Mouse (Mus musculus) CD4-positive, CD25-positive, alpha-beta regulatory T cell, adult 2 months (primary cell): ENCODE measurements at regions not wholly inside any gene's neighbourhood (a gene's known extent, or its start where the extent isn't known, plus 50 kb on each side); places are given as distances from the start of the nearest gene placed in this dataset.
A peak's percentile ranks its signal among the peaks of the same experiment; 100 is the strongest.

ENCODE experiments used
- DNase-seq: peaks from one replicate; pipeline ENCODE4 v3.0.0-alpha.2; 2012; ENCODE audit warnings: low read depth, low spot score

- no peak for DNase-seq
Measured at GRCm38 (mm10) chrX:13344701-13345100, 63.9 kb downstream of the Ddx3x start.

- no peak for DNase-seq
Measured at GRCm38 (mm10) chrX:13345126-13345525, 64.4 kb downstream of the Ddx3x start.

GRCm38 (mm10) chrX:13346011-13346631 lies 65.4 kb downstream of the Ddx3x start:
- peak; percentile 12 for DNase-seq

- no peak for DNase-seq
Measured at GRCm38 (mm10) chrX:13346696-13347026, 65.9 kb downstream of the Ddx3x start.

- peak; percentile 80 for DNase-seq
Measured at GRCm38 (mm10) chrX:13347027-13347840, 66.5 kb downstream of the Ddx3x start.

GRCm38 (mm10) chrX:13348415-13348814 lies 67.6 kb downstream of the Ddx3x start:
- DNase-seq = no peak

- DNase-seq = no peak
Measured at GRCm38 (mm10) chrX:13350461-13350860, 69.7 kb downstream of the Ddx3x start.

- no peak for DNase-seq
Measured at GRCm38 (mm10) chrX:13357149-13357783, 76.5 kb downstream of the Ddx3x start.

- no peak for DNase-seq
Measured at GRCm38 (mm10) chrX:13357973-13358372, 77.2 kb downstream of the Ddx3x start.

- no peak for DNase-seq
Measured at GRCm38 (mm10) chrX:13360436-13360835, 79.7 kb downstream of the Ddx3x start.

GRCm38 (mm10) chrX:13370319-13370718 lies 89.5 kb downstream of the Ddx3x start:
- DNase-seq = peak; percentile 31

- DNase-seq = no peak
Measured at GRCm38 (mm10) chrX:13372752-13373151, 92.0 kb downstream of the Ddx3x start.

- DNase-seq = no peak
Measured at GRCm38 (mm10) chrX:13386354-13386753, 79.6 kb upstream of the Nyx start.

- no peak for DNase-seq
Measured at GRCm38 (mm10) chrX:13398466-13398865, 67.4 kb upstream of the Nyx start.

GRCm38 (mm10) chrX:13412726-13413125 lies 53.2 kb upstream of the Nyx start:
- no peak for DNase-seq

GRCm38 (mm10) chrX:13413135-13413534 lies 52.8 kb upstream of the Nyx start:
- no peak for DNase-seq
